10 mouse cellular contexts compared by ENCODE assay signal in genomic region chr12:98324170-98324569, GRCm38 (mm10). TPM values are rescaled to one million over a fixed set of nuclear protein-coding genes. Genes with fewer than 3 reads are reported as not detected.
DNase-seq lines count a peak whose midpoint lies in the region; ATAC-seq and TF ChIP-seq lines count a peak whose summit lies in the region.
"Not testable (repeated sequence)": the region's sequence is repeated elsewhere in the genome, so short reads cannot be mapped to it uniquely, and the experiment has no call there.
"Had no signal": no experiment of that assay in that cellular context is flagged by ENCODE, and none has a peak within 500 bp of the region (broad histone marks: within the 10 kb centered on the region; RNA-seq: fewer than 3 reads in every experiment).

No protein-coding gene starts in this region.

- peak; percentile 14 for DNase-seq in 3134 (ENCODE audit: extremely low read depth, insufficient read length, low spot score)
- peak; percentile 82 for DNase-seq in NIH3T3 (ENCODE audit: low read depth)
- peak; percentile 56 to 74 for DNase-seq in cerebellum, postnatal 14 days
- DNase-seq in forelimb bud, embryonic 11.5 days (ENCODE audit: low read depth, low spot score): peak; percentile 41
- DNase-seq in hindbrain, postnatal 0 days (ENCODE audit: low spot score): peak; percentile 89
- DNase-seq in layer of hippocampus, adult 9-11 months: peak; percentile 39
- peak; percentile 5 for DNase-seq in lung, postnatal 25 days (ENCODE audit: low spot score)
- peak; percentile 79 for DNase-seq in retina, embryonic 14.5 days (ENCODE audit: low spot score)

- ATAC-seq in hindbrain, postnatal 0 days: not testable (repeated sequence)

- WGBS in hindbrain, postnatal 0 days: no CpG with 5 or more reads among the region's 1 CpGs

- H3K27ac ChIP-seq in hindbrain, postnatal 0 days: not testable (repeated sequence)

- H3K4me1 ChIP-seq in hindbrain, postnatal 0 days (ENCODE audit: insufficient read depth, low read length): not testable (repeated sequence)

- not testable (repeated sequence) for H3K4me3 ChIP-seq in hindbrain, postnatal 0 days (ENCODE audit: low read length)

- H3K9ac ChIP-seq in hindbrain, postnatal 0 days (replicated peaks; ENCODE audit: low read length): not testable (repeated sequence)

- not testable (repeated sequence) for H3K36me3 ChIP-seq in hindbrain, postnatal 0 days (ENCODE audit: insufficient read depth, low read length)

- TF ChIP-seq CTCF in hindbrain, postnatal 0 days (IDR thresholded peaks at IDR 0.05; ENCODE audit: low read depth): peak; percentile 71

- H3K4me2 ChIP-seq in hindbrain, postnatal 0 days (ENCODE audit: low read depth, low read length): not testable (repeated sequence)

- H3K27me3 ChIP-seq in hindbrain, postnatal 0 days (ENCODE audit: insufficient read depth, low read length): not testable (repeated sequence)

- H3K9me3 ChIP-seq in hindbrain, postnatal 0 days (ENCODE audit: low read length): not testable (repeated sequence)

RNA-seq across cellular contexts. Expression of gene Gpr65, which starts 55.7 kb away (rescaled TPM):
- 0.42 TPM in 1 of 2 replicates, not detected in the other for total RNA-seq in hindbrain, postnatal 0 days (2014; rRNA removed)
- 0.18 and 0.33 TPM in 2 replicates for polyA plus RNA-seq in hindbrain, postnatal 0 days (2015; fragmentation: Nextera tagmentation; extraction: Ambion mirVana)
- total RNA-seq: left cerebral cortex, adult 18-20 months had no signal
- polyA plus RNA-seq: erythroblast, embryonic 14.5 days had no signal

Comparison
In these comparisons a context has a peak if more than half of its experiments do, and no peak if none do; other contexts are left out.
1. DNase-seq: peak in every context shown above with its lines; median percentile 89 in hindbrain, postnatal 0 days; 82 in NIH3T3; 79 in retina, embryonic 14.5 days; 65 in cerebellum, postnatal 14 days; 41 in forelimb bud, embryonic 11.5 days; 39 in layer of hippocampus, adult 9-11 months; 14 in 3134; 5 in lung, postnatal 25 days.